Mouse (Mus musculus) limb, embryonic 13.5 days (tissue): ENCODE data around the gene Sox6. TPM values are rescaled to one million over a fixed set of nuclear protein-coding genes. Genes with fewer than 3 reads are reported as not detected.
"Not testable (repeated sequence)": the region's sequence is repeated elsewhere in the genome, so short reads cannot be mapped to it uniquely, and the experiment has no call there.

Source experiments
- ATAC-seq: fragments of 200-750 bp; cut with Nextera tagmentation; 2 replicates; pipeline ENCODE4 v1.8.0; 2017; ENCODE audit warnings: low read depth, moderate number of reproducible peaks, moderate TSS enrichment; ENCODE audit not compliant: low FRiP score
- H3K27ac ChIP-seq: fragments of 300-500 bp; sonication (generic); 2 replicates; pipeline ENCODE4 v1.5.1; 2015; ENCODE audit warnings: inconsistent platforms, mild to moderate bottlenecking, moderate library complexity
- H3K27me3 ChIP-seq: fragments of 300-500 bp; sonication (generic); 2 replicates; pipeline ENCODE4 v1.6.1; 2015; ENCODE audit warnings: mild to moderate bottlenecking, inconsistent platforms
- H3K36me3 ChIP-seq: fragments of 300-500 bp; sonication (generic); 2 replicates; pipeline ENCODE4 v1.6.1; 2015; ENCODE audit warnings: inconsistent platforms, mild to moderate bottlenecking, moderate library complexity
- H3K4me1 ChIP-seq: fragments of 300-500 bp; sonication (generic); 2 replicates; pipeline ENCODE4 v1.6.1; 2015; ENCODE audit warnings: inconsistent platforms
- H3K4me2 ChIP-seq: fragments of 300-500 bp; sonication (generic); replicated peaks from 2 replicates; pipeline ENCODE4 v1.6.1; 2015; ENCODE audit warnings: inconsistent platforms, mild to moderate bottlenecking, moderate library complexity
- H3K4me3 ChIP-seq: fragments of 300-500 bp; sonication (generic); 2 replicates; pipeline ENCODE4 v1.5.1; 2015; ENCODE audit warnings: moderate library complexity, mild to moderate bottlenecking, inconsistent platforms
- H3K9ac ChIP-seq: fragments of 300-500 bp; sonication (generic); 2 replicates; pipeline ENCODE4 v1.6.1; 2015; ENCODE audit warnings: mild to moderate bottlenecking, inconsistent platforms
- H3K9me3 ChIP-seq: fragments of 300-500 bp; sonication (generic); 2 replicates; pipeline ENCODE4 v1.6.1; 2016; ENCODE audit warnings: inconsistent platforms
- WGBS: fragments of 180-500 bp; shearing (Covaris S2); methylation state at CpG from one replicate; pipeline ENCODE4 v1.1.7; 2015; 5-methylcytosine and 5-hydroxymethylcytosine counted together
- polyA plus RNA-seq: library from polyadenylated mRNA; unstranded; fragments of >200 nt; fragmentation: Nextera tagmentation; extraction: Ambion mirVana; gene quantifications from 2 replicates; pipeline ENCODE4 v1.2.1, GENCODE M21; 2015

Sox6 gene
- polyA plus RNA-seq = 105 and 124 TPM in 2 replicates

- no peak for ATAC-seq
- peaks cover 53% of the 10 kb centered on the region for H3K27me3 ChIP-seq
- peak within 1 kb of the TSS; percentile 99 for H3K4me2 ChIP-seq
- peaks cover 39% of the 10 kb centered on the region for H3K4me1 ChIP-seq
- peak within 1 kb of the TSS; percentile 65 for H3K4me3 ChIP-seq
- under 1% methylated on average over 11 of the region's 11 CpGs for WGBS
- H3K36me3 ChIP-seq = no peaks in the 10 kb centered on the region
- H3K27ac ChIP-seq = peak within 1 kb of the TSS; percentile 89
- H3K9ac ChIP-seq = peak within 1 kb of the TSS; percentile 88
- H3K9me3 ChIP-seq = no peaks in the 10 kb centered on the region
Measured at GRCm38 (mm10) chr7:116038511-116038910, at the start of gene Sox6. Gene Sox6 (minus strand): TSS chr7:116038796.

DNA sequence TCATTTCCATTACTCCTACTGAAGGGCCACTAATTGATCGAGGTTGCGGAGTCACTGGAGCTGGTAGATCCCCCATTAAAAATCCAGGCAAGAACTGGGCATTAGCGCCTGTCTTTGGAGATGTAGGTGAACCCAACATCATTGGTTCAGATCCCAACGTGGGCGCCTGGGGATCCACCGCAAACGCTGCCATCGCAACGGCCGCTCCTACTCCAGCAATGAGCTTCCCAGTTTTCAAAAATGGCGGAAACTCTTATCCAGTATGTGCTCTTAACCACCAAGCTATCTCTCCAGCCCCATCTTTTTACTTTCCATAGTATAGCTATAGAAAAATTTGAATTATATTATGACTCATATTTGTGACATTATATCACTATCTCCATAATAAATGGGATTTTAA lies 45.8 kb upstream of the Sox6 start, which contains the start of gene Gm4353:
TSS of gene Gm4353 (minus strand) at position 270 of the 400 bp plus-strand sequence.
- not testable (repeated sequence) for H3K36me3 ChIP-seq, H3K27me3 ChIP-seq, H3K4me3 ChIP-seq, H3K4me1 ChIP-seq, H3K4me2 ChIP-seq, H3K9me3 ChIP-seq, H3K27ac ChIP-seq, ATAC-seq, H3K9ac ChIP-seq
- 97% methylated on average over 11 of the region's 11 CpGs for WGBS

DNA sequence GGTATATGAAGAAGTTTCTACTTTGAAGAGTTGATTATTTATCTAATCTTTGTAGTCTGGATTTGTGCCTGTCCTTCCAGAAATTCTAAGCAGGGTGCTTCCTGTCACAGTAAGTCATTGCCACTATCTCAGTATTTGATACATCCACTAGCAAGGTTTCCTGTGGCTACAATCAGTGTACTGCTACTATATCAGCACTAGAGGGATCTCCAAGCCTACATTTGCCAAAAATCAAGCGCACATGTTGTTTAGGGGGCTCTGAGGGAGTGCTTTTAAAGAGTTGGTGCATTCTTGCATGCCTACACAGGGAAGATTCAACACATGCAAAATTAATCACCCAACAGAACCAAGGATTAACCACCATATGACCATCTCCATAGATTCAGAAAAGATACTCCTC lies 22.1 kb upstream of the Sox6 start:
- Histone ChIP-seq H3K36me3 (no peaks in the 10 kb centered on the region), H3K4me1 (no peaks in the 10 kb centered on the region), H3K27me3 (no peaks in the 10 kb centered on the region), H3K9ac (no peak overlapping the region), H3K4me3 (no peak overlapping the region), H3K4me2 (no peak overlapping the region), H3K9me3 (no peaks in the 10 kb centered on the region), H3K27ac (no peak overlapping the region)
- ATAC-seq = no peak
- 62% methylated on average over 1 of the region's 1 CpGs for WGBS

GRCm38 (mm10) chr7:116040470-116041019 lies 1.9 kb upstream of the Sox6 start:
- Histone ChIP-seq H3K27ac (no peak overlapping the region; the same call in 1 of the 2 replicates), H3K4me2 (peak overlapping the region; percentile 99), H3K9me3 (no peaks in the 10 kb centered on the region), H3K9ac (peak overlapping the region; percentile 5; the same call in 1 of the 2 replicates), H3K27me3 (peaks cover 41% of the 10 kb centered on the region), H3K36me3 (no peaks in the 10 kb centered on the region), H3K4me1 (peaks cover 28% of the 10 kb centered on the region), H3K4me3 (peak overlapping the region; percentile 65)
- WGBS = 23% methylated on average over 15 of the region's 15 CpGs
- ATAC-seq = no peak

DNA sequence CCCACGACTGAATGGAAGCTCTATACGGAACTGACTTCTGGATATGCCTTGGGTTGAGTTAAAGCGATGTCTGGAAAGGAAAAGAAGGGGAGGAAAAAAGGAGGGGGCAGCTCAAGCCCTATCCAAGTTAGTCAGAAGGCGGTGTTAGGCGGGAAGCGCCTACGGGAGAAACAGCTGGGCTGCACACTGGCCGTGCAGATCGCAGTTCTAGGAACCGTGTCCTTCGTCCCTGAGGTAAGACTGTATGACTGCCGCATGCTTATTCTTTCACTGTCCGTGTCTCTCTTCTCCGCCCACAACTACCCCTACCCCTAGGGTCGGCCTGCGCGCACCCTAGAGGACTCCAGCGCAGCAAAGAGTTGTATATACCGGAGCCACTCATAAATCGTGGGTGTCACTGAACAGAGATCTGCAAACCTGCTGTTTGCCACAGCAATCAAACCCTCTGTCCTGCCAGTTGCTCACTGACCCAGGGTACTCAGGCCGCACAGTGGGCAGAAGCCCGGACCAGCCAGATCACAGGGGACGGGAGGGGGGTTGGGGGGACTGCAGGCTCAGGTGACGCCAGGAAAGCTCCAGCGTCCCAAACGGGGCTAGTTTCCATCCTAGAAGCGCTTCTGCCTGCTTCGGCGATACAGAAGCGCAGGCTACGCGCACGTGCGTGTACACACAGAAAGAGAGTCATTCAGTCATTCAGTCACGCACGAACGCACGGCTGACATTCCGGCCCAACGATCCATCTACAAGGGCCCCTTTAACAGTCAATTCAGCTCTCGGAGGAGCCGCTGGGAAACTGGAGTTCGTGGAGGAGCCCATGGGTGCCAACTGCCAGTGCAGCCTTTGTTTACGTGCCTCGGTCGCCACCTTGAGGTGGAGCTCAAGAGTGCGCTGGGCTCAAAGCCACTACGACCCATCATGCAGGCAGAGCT lies 1.2 kb upstream of the Sox6 start:
- 0% methylated on average over 48 of the region's 48 CpGs for WGBS
- Histone ChIP-seq H3K9ac (peak overlapping the region; percentile 88), H3K4me1 (peaks cover 29% of the 10 kb centered on the region), H3K27ac (peak overlapping the region; percentile 89), H3K36me3 (no peaks in the 10 kb centered on the region), H3K27me3 (peaks cover 46% of the 10 kb centered on the region), H3K4me2 (peak overlapping the region; percentile 99), H3K9me3 (no peaks in the 10 kb centered on the region), H3K4me3 (peak overlapping the region; percentile 65)
- ATAC-seq = peak; percentile 84

GRCm38 (mm10) chr7:116039196-116039537 lies 571 bp upstream of the Sox6 start, which contains the start of gene 1110004F10Rik:
Gene 1110004F10Rik (plus strand): TSS chr7:116039397.
- Histone ChIP-seq H3K36me3 (no peaks in the 10 kb centered on the region), H3K4me3 (peak within 1 kb of the TSS; percentile 65), H3K4me2 (peak within 1 kb of the TSS; percentile 99), H3K4me1 (peaks cover 35% of the 10 kb centered on the region), H3K27me3 (peaks cover 49% of the 10 kb centered on the region), H3K27ac (peak within 1 kb of the TSS; percentile 89), H3K9me3 (no peaks in the 10 kb centered on the region), H3K9ac (peak within 1 kb of the TSS; percentile 88)
- WGBS = under 1% methylated on average over 11 of the region's 11 CpGs
- ATAC-seq = peak; percentile 41; the same call in 1 of the 2 replicates

GRCm38 (mm10) chr7:116038024-116038423 lies 572 bp downstream of the Sox6 start:
- WGBS = 2% methylated on average over 13 of the region's 13 CpGs
- H3K4me2 ChIP-seq = peak overlapping the region; percentile 99
- H3K4me3 ChIP-seq = peak overlapping the region; percentile 65
- peaks cover 53% of the 10 kb centered on the region for H3K27me3 ChIP-seq
- no peaks in the 10 kb centered on the region for H3K9me3 ChIP-seq
- H3K27ac ChIP-seq = peak overlapping the region; percentile 89
- H3K4me1 ChIP-seq = peaks cover 39% of the 10 kb centered on the region
- peak overlapping the region; percentile 88 for H3K9ac ChIP-seq
- no peaks in the 10 kb centered on the region for H3K36me3 ChIP-seq
- no peak for ATAC-seq

- Histone ChIP-seq H3K36me3 (no peaks in the 10 kb centered on the region), H3K27ac (peak overlapping the region; percentile 70), H3K9ac (peak overlapping the region; percentile 88), H3K9me3 (no peaks in the 10 kb centered on the region), H3K27me3 (peaks cover 53% of the 10 kb centered on the region), H3K4me1 (peaks cover 33% of the 10 kb centered on the region), H3K4me3 (peak overlapping the region; percentile 65), H3K4me2 (peak overlapping the region; percentile 99)
- 19% methylated on average over 18 of the region's 18 CpGs for WGBS
- no peak for ATAC-seq
Measured at GRCm38 (mm10) chr7:116036591-116037555, 1.7 kb downstream of the Sox6 start.

DNA sequence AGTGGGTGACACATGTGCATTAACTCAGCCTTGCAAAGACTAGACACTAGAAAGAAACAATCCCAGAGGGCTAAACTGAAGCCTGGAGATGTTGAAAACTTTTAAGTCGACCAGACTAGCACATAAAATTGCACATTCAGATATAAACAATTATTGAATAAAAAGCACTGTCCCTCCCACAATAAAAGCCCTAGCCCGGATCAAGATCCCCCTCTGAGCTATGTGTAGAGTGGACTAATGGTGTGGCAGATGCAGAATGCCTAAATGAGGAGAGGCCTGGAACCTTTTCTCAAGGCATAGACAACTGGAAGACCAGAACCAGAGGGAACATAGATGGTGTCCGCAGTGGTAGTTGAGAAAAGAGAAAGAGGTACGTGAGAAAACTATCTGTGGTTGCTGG lies 3.1 kb downstream of the Sox6 start:
- H3K4me2 ChIP-seq = peak overlapping the region; percentile 99
- no peaks in the 10 kb centered on the region for H3K9me3 ChIP-seq
- no peak overlapping the region for H3K27ac ChIP-seq
- 46% methylated on average over 4 of the region's 4 CpGs for WGBS
- peaks cover 36% of the 10 kb centered on the region for H3K4me1 ChIP-seq
- no peaks in the 10 kb centered on the region for H3K36me3 ChIP-seq
- H3K9ac ChIP-seq = peak overlapping the region; percentile 88
- H3K4me3 ChIP-seq = peak overlapping the region; percentile 65
- peaks cover 51% of the 10 kb centered on the region for H3K27me3 ChIP-seq
- ATAC-seq = no peak

DNA sequence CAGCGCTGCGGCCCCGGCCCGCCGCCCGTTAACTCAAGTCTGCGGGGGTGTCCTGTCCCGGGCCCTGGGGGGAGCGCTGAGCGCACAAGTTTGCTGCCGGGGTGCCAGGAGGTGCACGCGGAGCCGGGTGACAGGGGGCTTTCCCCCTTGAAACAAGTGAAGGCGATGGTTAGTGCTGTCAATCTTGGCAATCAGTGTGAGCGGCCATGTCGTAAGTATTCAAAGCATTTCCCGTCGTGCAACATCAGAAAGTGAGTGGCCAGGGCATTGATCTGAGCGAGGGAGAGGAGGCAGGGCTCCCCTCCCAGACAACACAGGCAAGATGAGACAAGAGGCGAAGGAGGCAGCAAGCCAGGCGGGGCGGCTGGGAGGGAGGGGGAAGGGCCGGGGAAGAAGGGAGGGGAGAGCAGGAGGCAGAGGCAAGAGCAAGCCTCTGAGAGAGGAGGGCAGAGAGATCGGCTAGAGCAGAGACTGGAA lies 4.3 kb downstream of the Sox6 start:
- H3K27ac ChIP-seq = peak overlapping the region; percentile 96
- no peaks in the 10 kb centered on the region for H3K9me3 ChIP-seq
- under 1% methylated on average over 25 of the region's 25 CpGs for WGBS
- H3K4me1 ChIP-seq = peaks cover 36% of the 10 kb centered on the region
- H3K9ac ChIP-seq = peak overlapping the region; percentile 88
- peaks cover 53% of the 10 kb centered on the region for H3K27me3 ChIP-seq
- peak overlapping the region; percentile 65 for H3K4me3 ChIP-seq
- no peak for ATAC-seq
- peak overlapping the region; percentile 99 for H3K4me2 ChIP-seq
- H3K36me3 ChIP-seq = no peaks in the 10 kb centered on the region
